Mouse (Mus musculus) heart, postnatal 0 days (tissue): ENCODE measurements around the gene Stmnd1.

Experiments
- CTCF ChIP-seq: IDR thresholded peaks from 2 replicates; pipeline ENCODE4 v1.5.1; 2016; ENCODE audit warnings: antibody characterized with exemption, control low read depth, low read depth
- EP300 ChIP-seq: IDR thresholded peaks from 2 replicates; pipeline ENCODE4 v1.6.1; 2016; ENCODE audit warnings: antibody characterized with exemption, low read depth

DNA sequence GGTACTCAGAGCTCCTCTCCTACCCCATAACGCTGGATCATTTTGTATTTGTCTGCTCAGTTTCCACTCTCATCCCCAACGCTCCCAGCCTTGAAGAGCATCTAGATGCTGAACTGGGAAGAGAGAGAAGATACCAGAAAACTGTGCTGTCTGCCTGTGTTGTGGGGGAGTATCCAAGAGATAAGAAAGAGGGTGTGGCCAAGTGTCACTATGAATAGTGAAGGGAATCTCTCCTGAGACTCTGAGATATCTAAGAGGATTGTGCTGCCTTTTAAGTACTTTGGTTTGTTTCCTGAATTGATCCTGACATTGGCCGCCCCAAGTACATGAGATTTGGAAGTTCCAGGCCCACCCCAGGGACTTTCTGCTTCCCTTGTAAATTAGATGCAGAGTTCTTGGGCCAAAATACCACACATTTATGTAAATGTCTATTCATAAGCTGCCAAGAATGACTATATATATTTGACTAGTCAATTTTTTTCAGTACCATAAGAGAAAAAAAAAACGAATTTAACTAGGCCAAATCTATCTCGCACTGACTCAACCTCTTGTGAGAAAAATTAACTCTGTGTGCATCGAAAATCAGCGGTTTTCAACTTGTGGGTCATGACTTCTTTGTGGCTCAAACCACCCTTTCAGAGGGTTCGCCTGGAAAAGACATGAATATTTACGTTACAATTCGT is 73.5 kb downstream of the Stmnd1 start:
- TF ChIP-seq CTCF, result no peak
- no peak for TF ChIP-seq EP300
